Mouse (Mus musculus) granulocyte monocyte progenitor cell, adult 5-6 weeks (primary cell): ENCODE measurements around the gene Txndc5. TPM values are rescaled to one million over a fixed set of nuclear protein-coding genes. Genes with fewer than 3 reads are reported as not detected.
A peak's percentile ranks its signal among the peaks of the same experiment; 100 is the strongest.

Source experiments
- ATAC-seq: replicated peaks from 2 replicates; pipeline ENCODE4 v1.8.0; 2016; ENCODE audit warnings: mild to moderate bottlenecking, moderate TSS enrichment, inconsistent platforms; ENCODE audit not compliant: poor library complexity, severe bottlenecking
- total RNA-seq, 2 experiments: library from RNA; stranded (forward) in 1 of 2; stranded (reverse) in 1 of 2; fragments of 200-712, 200-1000 nt in 1 of 2; fragments of >200 nt in 1 of 2; fragmentation: Nextera tagmentation in 1 of 2; gene quantifications; 2 replicates each; pipeline ENCODE4 v1.2.3; 2014 to 2017

Txndc5 gene
- total RNA-seq, 2 experiments from 2014 or later: 81.4 to 98.6 TPM

GRCm38 (mm10) chr13:38527041-38527796 lies 1.4 kb downstream of the Txndc5 start:
- ATAC-seq: peak; percentile 4; the same call in 1 of the 2 replicates

DNA sequence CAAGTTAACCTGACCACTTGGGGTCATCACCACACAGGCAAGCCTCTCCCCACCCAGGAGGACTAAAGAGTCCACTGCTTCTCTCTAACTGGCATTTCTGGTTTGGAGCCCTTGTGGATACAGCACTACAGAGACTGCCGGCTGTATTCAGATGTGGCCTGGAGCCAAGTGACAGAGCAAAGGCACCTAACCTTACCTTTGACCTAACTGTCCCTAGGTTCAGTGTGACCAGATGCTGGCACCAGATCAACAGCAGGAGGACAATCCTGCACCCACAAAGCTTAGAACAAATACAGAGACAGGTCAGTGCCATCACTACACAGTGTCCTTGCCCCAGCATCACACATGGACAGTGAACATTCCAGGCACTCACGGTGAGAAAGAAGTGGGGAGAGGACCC lies 2.5 kb downstream of the Txndc5 start:
- no peak for ATAC-seq

DNA sequence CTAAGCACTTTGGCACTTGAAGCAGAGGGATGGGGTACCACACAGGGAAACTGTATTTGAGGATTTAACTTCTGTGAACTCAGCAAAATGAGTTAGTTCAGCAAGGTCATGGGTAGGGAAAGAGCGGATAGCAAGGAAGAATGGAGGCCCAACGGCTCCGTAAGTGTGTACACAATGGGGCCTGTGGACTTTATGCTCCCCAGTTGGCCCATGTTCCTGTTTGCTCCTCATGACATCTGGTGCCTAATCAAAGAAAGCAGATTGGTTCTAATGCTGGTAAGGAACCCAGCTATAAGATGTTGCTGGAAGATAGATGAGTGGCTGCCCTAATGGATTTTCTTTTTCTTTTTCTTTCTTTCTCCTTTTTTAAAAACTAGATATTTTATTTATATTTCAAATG lies 3.4 kb downstream of the Txndc5 start:
- no peak for ATAC-seq

DNA sequence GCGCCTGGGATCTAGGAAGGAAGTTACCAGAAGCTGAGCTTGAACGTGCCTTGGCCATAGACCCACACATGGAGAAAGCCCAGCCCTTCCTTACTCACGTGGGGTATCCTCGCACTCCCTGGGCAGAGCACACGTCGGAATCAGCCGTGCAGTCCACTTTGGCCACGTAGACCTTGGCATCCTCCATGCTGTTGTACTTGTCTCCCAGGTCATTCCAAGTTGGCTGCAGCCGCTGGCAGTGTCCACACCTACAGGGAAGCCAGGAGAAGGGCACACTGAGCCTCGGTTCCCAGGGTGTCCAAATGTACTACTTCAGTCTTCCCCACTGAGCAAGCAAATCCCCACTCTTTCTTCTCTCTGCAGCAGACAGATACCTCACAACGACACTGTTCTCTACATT lies 5.4 kb downstream of the Txndc5 start:
- no peak for ATAC-seq

DNA sequence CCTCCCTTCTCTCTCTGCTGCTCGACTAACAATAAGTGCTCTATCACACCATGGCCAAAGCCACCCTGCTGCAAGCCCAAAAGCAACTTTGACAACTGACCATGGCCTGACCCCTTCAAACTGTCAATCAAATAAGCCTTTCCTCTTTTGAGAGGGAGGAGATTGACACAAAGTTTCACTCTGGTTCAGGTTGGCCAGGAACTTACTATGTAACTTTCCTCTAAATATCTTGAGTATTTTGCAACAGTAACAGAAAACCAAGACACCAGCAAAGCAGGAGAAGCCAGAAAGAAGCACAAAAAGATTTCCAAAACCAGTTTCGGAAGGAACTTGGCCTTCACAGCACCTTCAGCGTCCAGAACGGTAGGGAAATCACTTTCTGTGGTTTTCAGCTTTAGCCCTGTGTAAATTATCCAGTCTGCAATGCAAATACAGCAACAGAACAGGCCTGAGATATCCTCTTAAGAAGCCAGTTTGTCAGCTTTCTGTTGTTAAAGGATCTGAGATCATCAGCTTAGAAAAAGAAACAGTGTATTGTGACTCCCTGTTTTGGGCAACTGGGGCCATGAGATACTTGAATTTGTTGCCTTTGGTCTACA lies 6.5 kb downstream of the Txndc5 start:
- peak; percentile 75 for ATAC-seq

DNA sequence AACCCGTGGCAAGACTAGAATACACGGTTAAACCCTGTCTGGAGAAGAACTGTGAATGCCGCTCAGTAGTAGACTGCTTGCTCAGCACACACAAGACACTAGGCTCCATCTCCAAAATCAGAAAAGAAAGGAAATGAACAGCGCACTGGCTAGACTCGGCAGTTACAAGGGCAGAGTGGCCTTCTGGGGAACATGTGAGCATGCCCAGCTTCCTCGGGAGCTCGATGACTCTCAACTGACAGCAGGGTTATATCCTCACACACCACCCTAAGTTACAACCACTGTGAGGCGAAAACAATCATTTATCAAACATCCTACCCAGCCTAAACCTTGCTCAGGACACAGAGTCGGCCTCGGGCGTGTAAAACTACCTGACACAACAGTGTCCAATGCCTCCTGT lies 8.3 kb downstream of the Txndc5 start:
- no peak for ATAC-seq

- no peak for ATAC-seq
These were observed 12.0 kb downstream of the Txndc5 start for GRCm38 (mm10) chr13:38516582-38516981.

- no peak for ATAC-seq
These were observed 12.8 kb downstream of the Txndc5 start for GRCm38 (mm10) chr13:38515845-38516244.

DNA sequence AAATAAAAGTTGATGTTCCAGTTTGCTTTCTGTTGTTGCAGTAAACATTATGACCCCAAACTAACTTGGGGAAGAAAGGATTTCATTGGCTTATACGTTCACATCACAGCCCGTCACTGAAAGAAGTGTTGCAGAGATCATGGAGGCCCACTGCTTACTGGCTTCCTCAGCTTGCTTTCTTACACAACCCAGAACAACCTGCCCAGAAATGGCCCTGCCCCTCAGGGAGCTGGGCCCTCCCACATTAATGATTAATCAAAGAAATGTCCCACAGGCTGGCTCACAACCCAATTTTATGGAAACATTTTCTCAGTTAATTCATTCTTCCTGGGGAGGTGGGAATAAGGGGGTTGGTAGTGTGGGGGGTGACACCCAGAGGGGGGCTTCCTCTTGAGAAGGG lies 13.2 kb downstream of the Txndc5 start:
- no peak for ATAC-seq

- no peak for ATAC-seq
These were observed 14.7 kb downstream of the Txndc5 start for GRCm38 (mm10) chr13:38513921-38514320.

DNA sequence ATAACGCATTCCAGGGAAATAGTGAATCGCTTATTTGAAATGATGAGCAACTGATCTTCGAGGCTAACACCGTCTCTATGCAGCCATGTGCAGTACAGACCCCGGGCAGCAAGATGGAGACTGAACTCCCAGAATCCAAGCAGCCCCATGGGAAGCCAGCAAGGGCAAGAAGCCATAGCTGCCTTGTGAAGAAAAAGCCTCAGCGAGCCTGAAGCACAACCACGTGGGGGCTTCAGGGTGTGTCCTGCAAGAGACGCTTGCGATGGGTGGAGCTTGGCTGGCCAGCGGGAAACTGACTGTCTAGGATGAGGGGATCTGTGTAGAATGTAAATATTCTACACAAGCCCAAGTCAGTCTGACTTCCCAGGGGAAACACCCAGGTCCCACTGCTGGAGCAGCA lies 16.6 kb downstream of the Txndc5 start:
- ATAC-seq: no peak

- no peak for ATAC-seq
These were observed 18.8 kb downstream of the Txndc5 start for GRCm38 (mm10) chr13:38509681-38510341.

DNA sequence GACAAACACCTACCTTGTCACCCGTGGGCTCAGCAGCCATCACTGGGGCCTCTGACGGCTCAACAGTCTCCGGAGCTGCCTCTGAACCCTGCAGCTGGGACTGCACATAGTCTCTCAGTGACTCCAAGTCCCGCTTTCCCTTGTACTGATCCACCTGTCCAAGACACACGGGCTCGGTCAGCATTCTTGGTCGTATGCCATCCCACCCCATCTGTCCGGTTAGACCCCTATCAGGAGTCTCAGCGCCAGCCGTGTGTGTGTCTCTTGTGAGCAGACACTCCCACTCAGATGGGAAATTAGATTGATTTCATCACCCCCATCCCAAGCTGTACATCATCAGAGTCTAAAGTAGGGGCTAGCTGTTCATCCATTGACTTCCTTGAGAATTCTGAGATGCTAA lies 21.7 kb downstream of the Txndc5 start:
- no peak for ATAC-seq

GRCm38 (mm10) chr13:38506320-38506719 lies 22.3 kb downstream of the Txndc5 start:
- ATAC-seq: no peak

DNA sequence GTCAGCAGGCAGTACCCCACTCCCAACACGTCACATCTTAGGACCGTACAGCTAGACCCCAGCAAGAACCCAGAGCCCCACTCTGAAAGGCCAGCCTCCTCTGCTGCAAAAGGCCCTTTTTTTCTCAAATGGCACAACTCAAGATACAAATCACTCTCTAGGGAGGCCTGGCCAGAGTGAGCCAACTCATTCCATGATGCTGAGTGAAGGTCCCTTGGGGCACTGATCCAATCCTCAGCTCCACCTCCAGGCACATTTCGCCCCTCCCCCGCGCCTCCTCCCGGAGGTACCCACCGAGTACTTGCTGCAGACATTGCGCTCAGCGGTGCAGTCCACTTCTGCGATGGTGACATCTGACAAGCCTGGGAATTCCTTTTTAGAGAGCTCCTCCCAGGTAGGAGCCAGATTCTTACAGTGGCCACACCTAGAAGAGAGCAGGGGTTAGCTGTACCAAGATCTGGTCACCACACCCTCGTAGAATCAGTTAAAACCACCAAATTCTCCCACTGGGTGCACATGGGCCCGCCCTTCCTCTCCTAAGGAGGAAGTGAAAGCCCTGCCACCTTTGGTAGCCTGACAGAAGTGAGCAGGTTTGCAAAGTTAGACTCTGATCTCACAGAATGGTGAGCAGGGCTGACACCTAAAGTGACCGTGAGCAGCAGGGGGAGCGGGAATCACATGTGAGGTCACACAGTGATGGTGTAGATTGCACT lies 25.3 kb downstream of the Txndc5 start:
- ATAC-seq: peak; percentile 86

GRCm38 (mm10) chr13:38501314-38501713 lies 27.3 kb downstream of the Txndc5 start:
- no peak for ATAC-seq

DNA sequence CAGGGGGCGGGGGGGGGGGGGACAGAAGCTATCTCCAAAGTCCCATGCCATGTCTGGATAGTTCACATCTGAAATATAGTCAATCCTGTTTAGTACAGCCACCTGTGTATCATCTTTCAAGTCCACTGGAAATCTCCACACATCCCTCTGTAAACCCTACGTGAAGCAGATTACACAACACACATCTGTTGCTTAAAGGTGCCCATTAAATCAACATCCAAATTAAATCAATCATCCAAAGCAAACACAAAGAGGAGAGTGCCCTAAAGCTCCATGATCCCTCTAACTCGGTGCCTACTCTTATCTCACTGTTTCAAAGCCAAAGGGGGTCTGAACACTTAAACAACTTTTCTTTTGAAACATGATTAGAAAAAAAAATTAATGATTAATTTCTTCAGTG lies 31.9 kb downstream of the Txndc5 start:
- ATAC-seq: no peak

DNA sequence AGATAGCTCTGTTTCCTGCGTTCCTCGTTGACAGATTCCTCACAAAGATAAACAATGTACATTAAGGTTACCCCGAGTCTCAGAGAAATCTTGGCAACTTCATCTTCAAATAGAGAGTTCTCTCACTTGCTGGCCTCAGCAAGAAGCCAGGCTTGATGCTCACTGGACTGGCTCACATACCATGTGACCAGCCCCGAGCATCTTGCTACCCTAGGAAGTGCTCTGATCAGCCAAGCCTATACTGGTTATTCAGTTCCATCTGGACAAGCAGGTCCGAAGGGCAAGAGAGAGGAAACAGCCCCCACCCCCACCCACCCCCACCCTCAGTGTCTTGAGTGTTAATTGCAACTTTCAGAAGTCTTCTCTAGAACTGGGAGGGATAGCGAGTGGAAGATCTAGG lies 41.9 kb downstream of the Txndc5 start:
- ATAC-seq: no peak

- no peak for ATAC-seq
These were observed 43.9 kb downstream of the Txndc5 start for GRCm38 (mm10) chr13:38484701-38485100.

DNA sequence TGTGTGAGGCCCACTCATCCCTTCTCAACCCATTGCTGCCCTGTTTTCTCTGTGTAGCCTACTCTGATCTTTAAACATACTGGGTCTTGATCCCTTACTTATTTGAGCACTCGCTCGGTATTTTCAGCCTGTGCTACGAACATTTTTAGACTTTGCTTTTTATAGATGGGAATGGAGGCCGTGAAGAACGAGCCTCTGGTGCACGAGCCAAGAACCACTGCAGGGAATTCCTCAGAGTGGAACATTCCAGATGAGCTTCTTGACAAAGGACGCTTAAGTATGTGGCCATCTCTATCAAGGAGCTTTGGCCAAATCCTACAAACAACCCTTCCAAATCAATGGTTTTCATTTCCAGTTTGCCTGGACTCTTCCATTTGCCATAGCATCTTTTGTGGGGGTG lies 47.6 kb downstream of the Txndc5 start:
- no peak for ATAC-seq

GRCm38 (mm10) chr13:38476936-38477335 lies 51.7 kb downstream of the Txndc5 start:
- ATAC-seq: no peak
